Mouse (Mus musculus) layer of hippocampus, adult 11-12 months (tissue): ENCODE data around the gene Wscd2.

Experiments used
- DNase-seq: peaks from one replicate; pipeline ENCODE4 v3.0.0; 2022; ENCODE audit warnings: low spot score

Wscd2 gene

GRCm38 (mm10) chr5:113490033-113490432 lies at the start of gene Wscd2:
Gene Wscd2 (plus strand): TSS chr5:113490333.
- no peak for DNase-seq

- no peak for DNase-seq
These were observed 48.0 kb upstream of the Wscd2 start for GRCm38 (mm10) chr5:113442180-113442579.

- DNase-seq: no peak
These were observed 42.0 kb upstream of the Wscd2 start for GRCm38 (mm10) chr5:113448023-113448734.

- DNase-seq: no peak
These were observed 40.8 kb upstream of the Wscd2 start for GRCm38 (mm10) chr5:113449336-113449735.

GRCm38 (mm10) chr5:113452691-113453090 lies 37.4 kb upstream of the Wscd2 start:
- DNase-seq: no peak

GRCm38 (mm10) chr5:113453356-113453755 lies 36.8 kb upstream of the Wscd2 start:
- no peak for DNase-seq

GRCm38 (mm10) chr5:113456020-113456419 lies 34.1 kb upstream of the Wscd2 start:
- peak; percentile 23 for DNase-seq

- DNase-seq: no peak
These were observed 33.4 kb upstream of the Wscd2 start for GRCm38 (mm10) chr5:113456756-113457155.

- no peak for DNase-seq
These were observed 32.9 kb upstream of the Wscd2 start for GRCm38 (mm10) chr5:113457260-113457659.

GRCm38 (mm10) chr5:113459942-113460341 lies 30.2 kb upstream of the Wscd2 start:
- DNase-seq: no peak

GRCm38 (mm10) chr5:113461582-113461981 lies 28.6 kb upstream of the Wscd2 start:
- no peak for DNase-seq

GRCm38 (mm10) chr5:113461998-113462625 lies 28.0 kb upstream of the Wscd2 start:
- DNase-seq: no peak

- no peak for DNase-seq
These were observed 25.4 kb upstream of the Wscd2 start for GRCm38 (mm10) chr5:113464731-113465130.

- no peak for DNase-seq
These were observed 23.6 kb upstream of the Wscd2 start for GRCm38 (mm10) chr5:113466536-113466935.

GRCm38 (mm10) chr5:113467072-113467471 lies 23.1 kb upstream of the Wscd2 start:
- DNase-seq: no peak

- DNase-seq: no peak
These were observed 22.4 kb upstream of the Wscd2 start for GRCm38 (mm10) chr5:113467765-113468164.

GRCm38 (mm10) chr5:113468625-113469024 lies 21.5 kb upstream of the Wscd2 start:
- DNase-seq: no peak

GRCm38 (mm10) chr5:113469231-113469630 lies 20.9 kb upstream of the Wscd2 start:
- no peak for DNase-seq

- peak; percentile 43 for DNase-seq
These were observed 20.3 kb upstream of the Wscd2 start for GRCm38 (mm10) chr5:113469826-113470225.

GRCm38 (mm10) chr5:113471417-113471816 lies 18.7 kb upstream of the Wscd2 start:
- DNase-seq: peak; percentile 76

GRCm38 (mm10) chr5:113472339-113472738 lies 17.8 kb upstream of the Wscd2 start:
- DNase-seq: no peak

- no peak for DNase-seq
These were observed 13.3 kb upstream of the Wscd2 start for GRCm38 (mm10) chr5:113476816-113477215.

GRCm38 (mm10) chr5:113479075-113479474 lies 11.1 kb upstream of the Wscd2 start:
- no peak for DNase-seq

- DNase-seq: no peak
These were observed 9.7 kb upstream of the Wscd2 start for GRCm38 (mm10) chr5:113480451-113480850.
